Mouse (Mus musculus) layer of hippocampus, adult 2 months (tissue): ENCODE measurements around the gene Itgb3. TPM values are rescaled to one million over a fixed set of nuclear protein-coding genes. Genes with fewer than 3 reads are reported as not detected.
A peak's percentile ranks its signal among the peaks of the same experiment; 100 is the strongest.

Experiments used
- DNase-seq, 2 experiments: peaks; one replicate each; pipeline ENCODE4 v3.0.0; 2022; ENCODE audit warnings: low spot score in 2 of 2
- H3K27ac ChIP-seq: fragments of 200-600 bp; 2 replicates; pipeline ENCODE4 v1.8.1; 2022
- H3K4me3 ChIP-seq: fragments of 200-600 bp; 2 replicates; pipeline ENCODE4 v1.8.1; 2022; ENCODE audit warnings: mild to moderate bottlenecking
- CTCF ChIP-seq: fragments of 200-600 bp; conservative IDR thresholded peaks from 2 replicates; pipeline ENCODE4 v1.8.1; 2022; ENCODE audit warnings: antibody characterized with exemption, mild to moderate bottlenecking, moderate library complexity
- total RNA-seq, 2 experiments: library from RNA; stranded (reverse); gene quantifications; 2 replicates each; pipeline ENCODE4 v1.2.3; 2021

The Itgb3 gene
- total RNA-seq, 2 experiments from 2014 or later: 1.3 to 1.4 TPM

DNA sequence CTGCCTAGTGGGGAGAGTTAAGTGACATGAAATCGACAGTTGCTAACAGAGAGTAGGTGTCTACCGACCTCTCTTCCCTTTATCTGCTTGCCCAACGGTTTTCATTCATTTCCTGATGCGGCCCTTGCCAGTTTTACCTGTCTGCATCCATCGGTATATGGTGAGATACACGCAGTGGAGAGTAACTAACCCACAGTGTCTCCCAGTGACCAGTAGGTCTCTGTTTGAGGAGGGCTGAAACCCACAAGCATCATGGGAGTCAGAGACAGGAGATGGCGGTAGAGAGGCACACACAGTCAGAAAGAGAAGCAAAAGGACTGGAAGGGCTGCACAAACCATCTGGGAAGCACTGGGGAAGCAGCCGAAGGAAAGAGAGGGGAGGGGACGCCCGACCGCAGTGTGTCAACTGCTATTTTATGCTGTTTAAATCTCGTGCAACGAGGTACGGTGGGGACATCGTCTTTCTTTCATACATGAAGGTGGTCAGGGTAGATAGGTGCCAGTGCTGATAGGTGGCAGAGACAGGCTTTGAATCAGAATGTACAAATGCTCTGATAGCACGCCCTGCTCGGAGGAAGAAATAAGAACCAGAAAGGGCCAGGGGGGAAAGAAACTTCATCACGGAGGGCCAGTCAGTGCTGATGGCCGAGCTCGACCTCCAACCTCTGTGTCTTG, 53.9 kb downstream of the Itgb3 start:
- Histone ChIP-seq H3K4me3 (no peak overlapping the region), H3K27ac (no peak overlapping the region)
- TF ChIP-seq CTCF: peak; percentile 73
- peak; percentile 18 to 24 for DNase-seq

DNA sequence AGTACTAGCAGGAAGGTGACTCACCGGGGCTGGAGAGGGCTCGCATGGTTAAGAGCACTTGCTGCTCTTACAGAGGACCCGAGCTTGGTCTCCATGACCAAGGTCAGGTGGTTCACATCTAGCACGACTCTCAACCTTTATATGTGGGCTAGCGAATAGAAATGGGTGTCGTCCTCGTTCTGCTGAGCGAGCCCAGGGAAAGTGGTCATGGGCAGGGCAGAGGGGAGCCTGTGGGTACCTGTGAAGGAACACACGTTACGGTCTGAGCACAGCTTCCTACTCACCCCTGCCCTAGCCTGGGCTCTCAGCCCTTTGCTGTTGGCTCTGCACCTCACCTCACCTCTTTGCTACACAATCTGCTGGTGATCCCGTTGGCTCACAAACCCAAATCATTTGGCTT, 54.8 kb downstream of the Itgb3 start:
- Histone ChIP-seq H3K27ac (no peak overlapping the region), H3K4me3 (no peak overlapping the region)
- no peak for TF ChIP-seq CTCF
- DNase-seq: no peak

DNA sequence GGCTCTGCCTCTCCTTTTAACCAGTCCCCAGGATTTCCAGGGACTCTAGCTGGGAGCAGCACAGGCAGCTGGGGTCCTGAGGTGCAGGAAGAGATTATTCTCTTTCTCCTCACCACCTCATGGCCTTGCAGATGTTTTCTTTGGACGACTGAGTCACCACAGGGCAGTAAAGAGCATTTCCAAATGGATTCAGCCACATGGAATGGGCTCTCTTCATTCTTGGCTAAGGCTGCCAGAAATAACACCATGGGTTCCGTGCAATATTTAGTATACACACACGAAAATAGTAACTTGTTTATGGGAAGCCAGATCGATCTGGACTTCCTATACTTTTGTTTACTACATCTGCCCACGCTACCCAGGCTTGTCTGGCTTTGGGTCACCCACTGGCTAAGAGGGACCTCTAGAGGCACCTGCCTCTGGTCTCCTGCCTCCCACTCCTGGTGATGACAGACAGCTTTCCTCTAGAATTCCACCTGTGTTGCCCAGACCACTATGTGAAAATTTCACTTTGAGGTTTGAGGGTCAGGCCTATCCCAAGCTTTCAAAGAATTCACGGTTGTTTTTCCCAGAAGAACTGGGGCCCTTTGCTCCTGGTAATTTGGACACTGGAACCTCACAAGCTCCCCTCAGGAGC, 55.6 kb downstream of the Itgb3 start:
- no peak for DNase-seq
- H3K27ac ChIP-seq: no peak overlapping the region
- TF ChIP-seq CTCF: no peak
- H3K4me3 ChIP-seq: no peak overlapping the region

DNA sequence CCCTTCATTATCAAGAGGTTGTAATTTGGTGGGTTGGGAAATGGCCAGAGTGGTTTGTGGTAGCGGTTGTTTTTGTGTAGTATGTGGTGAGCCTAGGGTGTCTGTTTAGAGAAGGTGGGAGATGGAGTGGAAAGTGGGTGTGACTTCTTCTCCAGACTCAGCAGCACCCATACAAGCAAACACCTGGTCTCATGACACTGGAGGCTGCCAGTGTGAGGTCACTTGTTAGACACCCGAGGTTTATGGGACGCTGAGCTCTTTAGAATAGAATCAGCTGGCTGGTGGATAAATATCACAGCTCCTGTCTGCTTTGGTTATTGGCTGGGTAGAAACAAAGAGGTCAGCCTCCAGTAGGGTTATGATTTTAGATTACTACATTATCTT, 56.1 kb downstream of the Itgb3 start:
- Histone ChIP-seq H3K4me3 (no peak overlapping the region), H3K27ac (no peak overlapping the region)
- DNase-seq: no peak
- TF ChIP-seq CTCF: no peak

DNA sequence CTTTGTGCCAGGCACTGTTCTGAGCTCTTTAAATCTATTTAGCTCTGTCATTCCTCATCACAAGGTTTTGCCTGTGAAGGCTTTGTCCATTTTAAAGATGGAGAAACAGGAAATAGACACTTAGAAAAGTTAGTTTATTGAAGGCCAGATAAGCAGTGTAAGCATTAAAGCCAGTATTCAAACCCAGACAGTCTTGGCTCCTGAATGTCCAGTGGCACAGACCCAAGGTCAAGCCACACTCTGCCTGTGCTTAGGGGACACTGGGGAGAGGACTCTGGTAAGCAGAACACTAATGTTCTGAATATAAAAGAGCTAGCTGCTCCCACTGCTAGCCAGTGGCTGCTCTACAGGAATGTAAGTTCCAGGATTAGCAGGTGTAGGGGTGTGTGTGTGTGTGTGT, 56.6 kb downstream of the Itgb3 start:
- H3K27ac ChIP-seq: no peak overlapping the region
- no peak for TF ChIP-seq CTCF
- no peak overlapping the region for H3K4me3 ChIP-seq
- DNase-seq: no peak

DNA sequence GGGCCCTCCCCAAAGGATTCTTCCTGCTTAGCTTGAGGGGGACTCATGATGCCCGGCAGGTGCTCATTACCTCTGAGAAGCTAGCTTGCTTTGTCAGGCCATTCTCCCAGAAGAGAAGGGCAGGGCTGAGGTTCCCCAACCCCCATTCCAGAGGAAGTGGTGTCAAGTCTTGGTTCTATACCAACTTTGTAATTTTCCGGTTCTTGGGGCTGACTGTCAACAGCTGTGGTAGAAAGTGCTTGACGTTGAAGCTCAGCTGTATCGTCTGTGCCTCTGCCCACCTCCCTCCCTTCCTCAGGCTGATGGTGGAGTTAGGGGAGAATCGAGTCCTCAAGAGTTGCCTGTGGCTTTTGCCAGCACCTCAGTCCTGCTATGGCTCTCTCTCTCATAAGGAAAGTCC, 59.6 kb downstream of the Itgb3 start:
- no peak overlapping the region for H3K27ac ChIP-seq
- DNase-seq: no peak
- no peak for TF ChIP-seq CTCF

DNA sequence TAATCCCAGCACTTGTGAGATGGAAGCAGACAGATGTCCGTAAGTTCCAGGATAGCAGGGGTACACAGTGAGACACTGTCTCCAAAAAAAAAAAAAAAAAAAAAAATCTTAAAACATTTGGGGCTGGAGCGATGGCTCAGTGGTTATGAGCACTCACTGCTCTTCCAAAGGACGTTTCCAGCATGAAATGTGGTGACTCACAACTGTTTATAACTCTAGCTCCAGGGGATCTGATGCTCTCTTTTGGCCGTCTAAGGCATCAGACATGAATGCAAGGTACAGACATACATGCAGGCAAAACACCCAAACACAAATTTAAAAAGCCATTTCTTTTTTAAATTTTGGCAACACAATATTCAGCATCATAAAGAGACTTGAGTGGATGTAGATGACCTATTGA, 65.6 kb downstream of the Itgb3 start:
- Histone ChIP-seq H3K4me3 (no peak overlapping the region), H3K27ac (no peak overlapping the region)
- no peak for DNase-seq
- TF ChIP-seq CTCF: no peak

More for the DNA sequence above, 59.6 kb downstream of the Itgb3 start:
- H3K4me3 ChIP-seq: no peak overlapping the region

DNA sequence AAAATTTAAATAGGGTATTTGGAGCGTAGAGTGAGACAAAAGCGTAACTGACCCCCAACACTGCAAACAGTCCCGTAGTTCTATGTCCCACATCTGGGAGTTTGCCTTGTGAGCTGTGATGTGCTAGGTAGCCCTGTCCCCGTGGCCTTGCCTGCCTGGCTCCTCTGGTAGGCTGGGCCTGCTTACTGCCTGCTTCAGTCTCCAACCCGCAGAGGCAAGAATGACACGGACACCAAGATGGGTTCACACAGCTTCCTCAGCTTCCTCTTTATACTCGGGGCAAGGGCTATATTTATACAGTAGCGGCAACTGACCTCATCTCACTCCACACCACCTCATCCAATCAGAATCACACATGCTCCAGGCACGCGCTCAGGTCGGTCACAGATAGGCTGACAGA, 67.0 kb downstream of the Itgb3 start:
- no peak for TF ChIP-seq CTCF
- Histone ChIP-seq H3K4me3 (no peak overlapping the region), H3K27ac (no peak overlapping the region)
- DNase-seq: no peak

DNA sequence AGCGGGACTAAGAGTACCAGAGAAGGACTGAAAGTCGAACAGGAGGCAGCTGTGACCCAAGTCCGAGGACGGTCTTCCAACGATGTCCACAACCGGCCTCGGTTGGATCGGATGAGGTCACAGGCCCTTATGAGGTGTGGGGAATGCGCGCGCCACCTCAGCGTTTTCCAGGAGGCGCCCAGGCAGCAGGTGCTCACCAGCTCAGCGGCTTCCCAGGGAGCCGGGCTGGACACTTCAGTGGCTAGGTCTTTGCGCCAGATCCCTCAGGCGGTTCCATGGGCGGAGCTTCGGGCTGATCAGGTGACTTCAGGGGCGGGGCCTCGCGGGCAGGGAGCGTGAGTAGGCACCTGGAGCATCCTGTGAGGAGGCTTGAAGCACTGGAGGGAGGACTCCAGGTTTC, 77.7 kb downstream of the Itgb3 start, which contains the start of gene Gm11639:
Gene Gm11639, plus strand, starts transcription at position 160 of the 400 bp plus-strand sequence.
- no peak for DNase-seq
- Histone ChIP-seq H3K27ac (no peak within 1 kb of the TSS), H3K4me3 (no peak within 1 kb of the TSS)
- TF ChIP-seq CTCF: no peak

DNA sequence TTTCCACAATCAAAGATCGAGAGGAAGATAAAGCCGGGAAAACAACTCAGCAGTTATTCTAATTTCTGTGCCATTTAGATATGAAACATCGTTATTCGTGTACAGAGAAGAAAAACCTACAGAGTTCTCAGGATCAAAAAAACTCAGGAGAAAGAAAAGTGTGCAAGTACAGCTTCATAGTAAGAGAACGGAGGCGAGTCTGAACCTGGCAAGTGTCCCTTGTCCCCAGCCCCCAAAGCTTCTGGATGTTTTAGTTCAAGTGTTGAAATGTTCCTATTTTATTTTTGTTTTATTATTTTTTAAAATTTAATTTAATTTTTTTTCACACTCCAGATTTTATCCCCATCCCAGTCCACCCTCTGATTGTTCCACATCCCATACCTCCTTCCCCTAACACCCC, 85.4 kb downstream of the Itgb3 start:
- Histone ChIP-seq H3K4me3 (no peak overlapping the region), H3K27ac (peak overlapping the region; percentile 29; the same call in 1 of the 2 replicates)
- DNase-seq: peak; percentile 44 to 46
- no peak for TF ChIP-seq CTCF

DNA sequence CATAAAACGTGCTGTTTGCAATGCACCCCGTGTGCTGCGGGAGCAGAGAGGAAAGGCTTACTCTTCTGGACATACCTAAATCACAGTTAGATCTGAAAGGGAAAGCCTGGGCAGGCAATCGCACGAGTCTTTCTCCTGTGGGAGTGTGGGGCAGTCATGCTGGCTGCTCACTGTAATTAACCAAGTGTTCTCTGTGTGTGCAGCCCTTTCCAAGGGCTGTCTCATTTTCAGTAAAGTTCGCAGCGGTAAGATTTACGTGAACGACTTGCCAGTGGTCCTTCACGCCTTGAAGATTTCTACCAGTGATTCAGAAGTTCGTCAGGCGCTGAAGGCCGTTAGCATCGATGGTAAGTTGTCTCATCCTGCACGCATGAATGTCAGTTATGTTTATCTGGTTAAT, 96.3 kb downstream of the Itgb3 start:
- Histone ChIP-seq H3K27ac (no peak overlapping the region), H3K4me3 (no peak overlapping the region)
- TF ChIP-seq CTCF: no peak
- no peak for DNase-seq

DNA sequence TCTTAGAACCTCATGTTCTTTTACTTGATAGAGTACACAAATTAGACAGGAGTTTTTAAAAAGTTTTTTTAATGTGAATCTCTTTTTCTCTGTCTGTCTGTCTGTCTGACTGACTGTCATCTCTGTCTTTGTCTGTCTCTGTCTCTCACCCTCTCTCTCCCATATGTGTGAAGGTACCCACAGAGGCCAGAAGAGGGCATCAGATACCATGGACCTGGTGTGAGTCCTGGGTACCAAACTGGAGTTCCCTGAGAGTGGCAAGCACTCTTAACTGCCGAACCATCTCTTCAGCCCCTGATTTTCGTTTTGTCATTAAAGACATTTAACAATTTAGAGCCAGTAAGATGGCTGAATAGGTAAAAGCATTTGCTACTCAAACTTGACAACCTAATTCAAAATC, 99.3 kb downstream of the Itgb3 start:
- no peak overlapping the region for H3K4me3 ChIP-seq
- DNase-seq: no peak
- peak; percentile 43 for TF ChIP-seq CTCF
- no peak overlapping the region for H3K27ac ChIP-seq

Other genes starting within 250 kb of the Itgb3 start
- gene Kansl1, start 139.1 kb upstream of the Itgb3 start, total RNA-seq: 10 to 100 TPM; 69.9 to 70.5 TPM
- 10 to 100 TPM; 54.5 to 57.3 TPM for gene Cdc27, start 57.4 kb upstream of the Itgb3 start, total RNA-seq
- 1 to 10 TPM; 2.7 to 2.9 TPM for gene Myl4, start 57.3 kb upstream of the Itgb3 start, total RNA-seq
- under 1 TPM; 0.44 to 0.54 TPM for gene Gm11639, start 77.7 kb downstream of the Itgb3 start, total RNA-seq